Mouse (Mus musculus): ENCODE data around the gene Ilf2. TPM values are rescaled to one million over a fixed set of nuclear protein-coding genes. Genes with fewer than 3 reads are reported as not detected.

Gene Ilf2
- polyA plus RNA-seq, 1 experiment from 2014 or later: 351 TPM

Other genes starting within 250 kb of the Ilf2 start
- gene Jtb, start 244.5 kb upstream of the Ilf2 start, polyA plus RNA-seq (2016; fragmentation: Nextera tagmentation; extraction: Ambion mirVana): 93.8 and 100.0 TPM in 2 replicates
- 5.3 and 5.5 TPM in 2 replicates for gene Creb3l4, start 232.6 kb upstream of the Ilf2 start, polyA plus RNA-seq (2016; fragmentation: Nextera tagmentation; extraction: Ambion mirVana)
- gene Slc39a1, start 228.0 kb upstream of the Ilf2 start, polyA plus RNA-seq (2016; fragmentation: Nextera tagmentation; extraction: Ambion mirVana): 32.8 and 42.8 TPM in 2 replicates
- gene Crtc2, start 222.0 kb upstream of the Ilf2 start, polyA plus RNA-seq (2016; fragmentation: Nextera tagmentation; extraction: Ambion mirVana): 19.9 and 20.7 TPM in 2 replicates
- 6.0 and 7.9 TPM in 2 replicates for gene Dennd4b, start 210.9 kb upstream of the Ilf2 start, polyA plus RNA-seq (2016; fragmentation: Nextera tagmentation; extraction: Ambion mirVana)
- gene Gatad2b, start 182.9 kb upstream of the Ilf2 start, polyA plus RNA-seq (2016; fragmentation: Nextera tagmentation; extraction: Ambion mirVana): 15.8 and 17.2 TPM in 2 replicates
- 14.7 and 18.3 TPM in 2 replicates for gene Slc27a3, start 86.2 kb upstream of the Ilf2 start, polyA plus RNA-seq (2016; fragmentation: Nextera tagmentation; extraction: Ambion mirVana)
- 42.8 and 45.1 TPM in 2 replicates for gene Ints3, start 42.5 kb upstream of the Ilf2 start, polyA plus RNA-seq (2016; fragmentation: Nextera tagmentation; extraction: Ambion mirVana)
- 1.6 and 2.2 TPM in 2 replicates for gene Npr1, start 10.3 kb upstream of the Ilf2 start, polyA plus RNA-seq (2016; fragmentation: Nextera tagmentation; extraction: Ambion mirVana)
- gene Snapin, start 14.9 kb downstream of the Ilf2 start, polyA plus RNA-seq (2016; fragmentation: Nextera tagmentation; extraction: Ambion mirVana): 71.7 and 73.2 TPM in 2 replicates
- gene Chtop, start 33.4 kb downstream of the Ilf2 start, polyA plus RNA-seq (2016; fragmentation: Nextera tagmentation; extraction: Ambion mirVana): 228 and 238 TPM in 2 replicates
- gene S100a1, start 38.3 kb downstream of the Ilf2 start, polyA plus RNA-seq (2016; fragmentation: Nextera tagmentation; extraction: Ambion mirVana): 5.1 and 7.0 TPM in 2 replicates
- 8.1 and 8.6 TPM in 2 replicates for gene S100a13, start 38.3 kb downstream of the Ilf2 start, polyA plus RNA-seq (2016; fragmentation: Nextera tagmentation; extraction: Ambion mirVana)
- 0.19 and 0.24 TPM in 2 replicates for gene S100a14, start 50.7 kb downstream of the Ilf2 start, polyA plus RNA-seq (2016; fragmentation: Nextera tagmentation; extraction: Ambion mirVana)
- gene S100a16, start 61.1 kb downstream of the Ilf2 start, polyA plus RNA-seq (2016; fragmentation: Nextera tagmentation; extraction: Ambion mirVana): 26.8 and 27.3 TPM in 2 replicates
- gene S100a3, start 84.5 kb downstream of the Ilf2 start, polyA plus RNA-seq (2016; fragmentation: Nextera tagmentation; extraction: Ambion mirVana): not detected in 2 replicates
- not detected in 2 replicates for gene S100a2, start 114.1 kb downstream of the Ilf2 start, polyA plus RNA-seq (2016; fragmentation: Nextera tagmentation; extraction: Ambion mirVana)
- gene Gm42674, start 125.8 kb downstream of the Ilf2 start, polyA plus RNA-seq (2016; fragmentation: Nextera tagmentation; extraction: Ambion mirVana): not detected in 2 replicates
- gene S100a4, start 127.6 kb downstream of the Ilf2 start, polyA plus RNA-seq (2016; fragmentation: Nextera tagmentation; extraction: Ambion mirVana): 1.6 and 1.7 TPM in 2 replicates
- 0.56 TPM in 1 of 2 replicates, not detected in the other for gene S100a5, start 132.4 kb downstream of the Ilf2 start, polyA plus RNA-seq (2016; fragmentation: Nextera tagmentation; extraction: Ambion mirVana)
- gene S100a6, start 136.8 kb downstream of the Ilf2 start, polyA plus RNA-seq (2016; fragmentation: Nextera tagmentation; extraction: Ambion mirVana): 20.1 and 22.2 TPM in 2 replicates
- not detected in 2 replicates for gene S100a7a, start 177.9 kb downstream of the Ilf2 start, polyA plus RNA-seq (2016; fragmentation: Nextera tagmentation; extraction: Ambion mirVana)
- 4.4 and 5.2 TPM in 2 replicates for gene S100a8, start 192.9 kb downstream of the Ilf2 start, polyA plus RNA-seq (2016; fragmentation: Nextera tagmentation; extraction: Ambion mirVana)
- 2.6 and 3.8 TPM in 2 replicates for gene S100a9, start 219.6 kb downstream of the Ilf2 start, polyA plus RNA-seq (2016; fragmentation: Nextera tagmentation; extraction: Ambion mirVana)